Mouse (Mus musculus): ENCODE data around the gene Tff2. TPM values are rescaled to one million over a fixed set of nuclear protein-coding genes. Genes with fewer than 3 reads are reported as not detected.
A peak's percentile ranks its signal among the peaks of the same experiment; 100 is the strongest.

Tff2 gene
- polyA plus RNA-seq, 2 experiments: not detected

GRCm38 (mm10) chr17:31138398-31138797 is 5.7 kb downstream of the Tff2 start:
- no peaks in the 10 kb centered on the region for H3K27me3 ChIP-seq (ENCODE audit: control insufficient read depth, insufficient read depth, low read length)
- TF ChIP-seq EP300 (IDR thresholded peaks at IDR 0.05; ENCODE audit: low read depth) (no peak), CTCF (IDR thresholded peaks at IDR 0.05; ENCODE audit: low read depth) (peak; percentile 86)
- 13% methylated on average over 5 of the region's 5 CpGs for WGBS (ENCODE audit: insufficient replicate concordance)
- H3K27ac ChIP-seq: no peak overlapping the region
- DNase-seq (ENCODE audit: low read depth in 3 of 3, low spot score in 3 of 3): peak in 2 of 3 experiments; percentile 40 to 43
- no peak for ATAC-seq (ENCODE audit: insufficient read depth)
- H3K9ac ChIP-seq (replicated peaks): no peak overlapping the region
- no peak overlapping the region for H3K4me3 ChIP-seq (ENCODE audit: insufficient read depth in 1 of 2, low read depth in 2 of 2, low read length in 2 of 2)
- H3K4me1 ChIP-seq (replicated peaks; ENCODE audit: control insufficient read depth in 2 of 2, insufficient read depth in 2 of 2, low read length in 1 of 2): peaks cover 0 to 4% of the 10 kb centered on the region in 2 experiments; a peak in 1 of 4 replicates
- H3K36me3 ChIP-seq (replicated peaks; ENCODE audit: control insufficient read depth, insufficient read depth, low read depth): no peaks in the 10 kb centered on the region
- no peaks in the 10 kb centered on the region for H3K9me3 ChIP-seq (ENCODE audit: control insufficient read depth, low read length)
- H3K4me2 ChIP-seq (ENCODE audit: low read depth): no peak overlapping the region

GRCm38 (mm10) chr17:31136821-31137220 is 7.3 kb downstream of the Tff2 start:
- Histone ChIP-seq H3K36me3 (replicated peaks; ENCODE audit: control insufficient read depth, insufficient read depth, low read depth) (no peaks in the 10 kb centered on the region), H3K9ac (replicated peaks) (no peak overlapping the region), H3K9me3 (ENCODE audit: control insufficient read depth, low read length) (no peaks in the 10 kb centered on the region), H3K4me2 (ENCODE audit: low read depth) (no peak overlapping the region), H3K27me3 (ENCODE audit: control insufficient read depth, insufficient read depth, low read length) (no peaks in the 10 kb centered on the region), H3K4me3 (ENCODE audit: insufficient read depth in 1 of 2, low read depth in 2 of 2, low read length in 2 of 2) (no peak overlapping the region), H3K27ac (no peak overlapping the region), H3K4me1 (replicated peaks; ENCODE audit: control insufficient read depth in 2 of 2, insufficient read depth in 2 of 2, low read length in 1 of 2) (peaks cover 0 to 4% of the 10 kb centered on the region in 2 experiments; a peak in 1 of 4 replicates)
- no peak for ATAC-seq (ENCODE audit: insufficient read depth)
- TF ChIP-seq EP300 (IDR thresholded peaks at IDR 0.05; ENCODE audit: low read depth) (no peak), CTCF (IDR thresholded peaks at IDR 0.05; ENCODE audit: low read depth) (no peak)
- 51% methylated on average over 1 of the region's 1 CpGs for WGBS (ENCODE audit: insufficient replicate concordance)
- no peak for DNase-seq (ENCODE audit: low read depth in 3 of 3, low spot score in 3 of 3)

GRCm38 (mm10) chr17:31136291-31136690 is 7.8 kb downstream of the Tff2 start:
- DNase-seq (ENCODE audit: low read depth in 3 of 3, low spot score in 3 of 3) (no peak), ATAC-seq (ENCODE audit: insufficient read depth) (no peak)
- Histone ChIP-seq H3K27me3 (ENCODE audit: control insufficient read depth, insufficient read depth, low read length) (no peaks in the 10 kb centered on the region), H3K4me3 (ENCODE audit: insufficient read depth in 1 of 2, low read depth in 2 of 2, low read length in 2 of 2) (no peak overlapping the region), H3K27ac (no peak overlapping the region), H3K9me3 (ENCODE audit: control insufficient read depth, low read length) (no peaks in the 10 kb centered on the region), H3K4me2 (ENCODE audit: low read depth) (no peak overlapping the region), H3K4me1 (replicated peaks; ENCODE audit: control insufficient read depth in 2 of 2, insufficient read depth in 2 of 2, low read length in 1 of 2) (peaks cover 0 to 4% of the 10 kb centered on the region in 2 experiments; a peak in 1 of 4 replicates), H3K36me3 (replicated peaks; ENCODE audit: control insufficient read depth, insufficient read depth, low read depth) (no peaks in the 10 kb centered on the region), H3K9ac (replicated peaks) (no peak overlapping the region)
- WGBS (ENCODE audit: insufficient replicate concordance): 31% methylated on average over 3 of the region's 3 CpGs
- TF ChIP-seq CTCF (IDR thresholded peaks at IDR 0.05; ENCODE audit: low read depth): no peak
- no peak for TF ChIP-seq EP300 (IDR thresholded peaks at IDR 0.05; ENCODE audit: low read depth)

- Histone ChIP-seq H3K4me2 (ENCODE audit: low read depth) (no peak overlapping the region), H3K27me3 (ENCODE audit: control insufficient read depth, insufficient read depth, low read length) (no peaks in the 10 kb centered on the region), H3K4me1 (replicated peaks; ENCODE audit: control insufficient read depth in 2 of 2, insufficient read depth in 2 of 2, low read length in 1 of 2) (peaks cover 0 to 4% of the 10 kb centered on the region in 2 experiments; a peak in 1 of 4 replicates), H3K27ac (no peak overlapping the region), H3K4me3 (ENCODE audit: insufficient read depth in 1 of 2, low read depth in 2 of 2, low read length in 2 of 2) (no peak overlapping the region), H3K9ac (replicated peaks) (no peak overlapping the region), H3K36me3 (replicated peaks; ENCODE audit: control insufficient read depth, insufficient read depth, low read depth) (no peaks in the 10 kb centered on the region), H3K9me3 (ENCODE audit: control insufficient read depth, low read length) (no peaks in the 10 kb centered on the region)
- 38% methylated on average over 6 of the region's 6 CpGs for WGBS (ENCODE audit: insufficient replicate concordance)
- ATAC-seq (ENCODE audit: insufficient read depth): no peak
- DNase-seq (ENCODE audit: low read depth in 3 of 3, low spot score in 3 of 3): no peak
- no peak for TF ChIP-seq EP300 (IDR thresholded peaks at IDR 0.05; ENCODE audit: low read depth)
- TF ChIP-seq CTCF (IDR thresholded peaks at IDR 0.05; ENCODE audit: low read depth): no peak
Observed at GRCm38 (mm10) chr17:31134913-31135312, 9.2 kb downstream of the Tff2 start.

GRCm38 (mm10) chr17:31133776-31134175 is 10.3 kb downstream of the Tff2 start:
- Histone ChIP-seq H3K4me3 (ENCODE audit: insufficient read depth in 1 of 2, low read depth in 2 of 2, low read length in 2 of 2) (no peak overlapping the region), H3K27me3 (ENCODE audit: control insufficient read depth, insufficient read depth, low read length) (no peaks in the 10 kb centered on the region), H3K4me1 (replicated peaks; ENCODE audit: control insufficient read depth in 2 of 2, insufficient read depth in 2 of 2, low read length in 1 of 2) (peaks cover 0 to 4% of the 10 kb centered on the region in 2 experiments; a peak in 1 of 4 replicates), H3K36me3 (replicated peaks; ENCODE audit: control insufficient read depth, insufficient read depth, low read depth) (no peaks in the 10 kb centered on the region), H3K9ac (replicated peaks) (no peak overlapping the region), H3K27ac (no peak overlapping the region), H3K4me2 (ENCODE audit: low read depth) (no peak overlapping the region), H3K9me3 (ENCODE audit: control insufficient read depth, low read length) (no peaks in the 10 kb centered on the region)
- DNase-seq (ENCODE audit: low read depth in 3 of 3, low spot score in 3 of 3) (peak; percentile 17 to 30 (median 28)), ATAC-seq (ENCODE audit: insufficient read depth) (peak; percentile 62; the same call in 1 of the 2 replicates)
- TF ChIP-seq EP300 (IDR thresholded peaks at IDR 0.05; ENCODE audit: low read depth): no peak
- TF ChIP-seq CTCF (IDR thresholded peaks at IDR 0.05; ENCODE audit: low read depth): no peak
- WGBS (ENCODE audit: insufficient replicate concordance): 49% methylated on average over 15 of the region's 15 CpGs
